Mouse (Mus musculus): ENCODE measurements around the gene Unc5cl. TPM values are rescaled to one million over a fixed set of nuclear protein-coding genes. Genes with fewer than 3 reads are reported as not detected.
"Not testable (repeated sequence)": the region's sequence is repeated elsewhere in the genome, so short reads cannot be mapped to it uniquely, and the experiment has no call there.

Gene Unc5cl
- polyA plus RNA-seq, 1 experiment from 2014 or later, result 0.23 TPM

- no peak overlapping the region for H3K9ac ChIP-seq (replicated peaks)
- no peak overlapping the region for H3K4me3 ChIP-seq (replicated peaks)
- no peaks in the 10 kb centered on the region for H3K9me3 ChIP-seq
- H3K27ac ChIP-seq, result no peak overlapping the region
- WGBS, result 60% methylated on average over 7 of the region's 7 CpGs
- no peaks in the 10 kb centered on the region for H3K36me3 ChIP-seq
- no peak for ATAC-seq
- no peak overlapping the region for H3K4me2 ChIP-seq (replicated peaks)
- H3K27me3 ChIP-seq, result no peaks in the 10 kb centered on the region
- peaks cover 13% of the 10 kb centered on the region; the same call in 1 of the 2 replicates for H3K4me1 ChIP-seq (replicated peaks)
Measured at GRCm38 (mm10) chr17:48454190-48454589, 511 bp upstream of the Unc5cl start.

GRCm38 (mm10) chr17:48455955-48456354 is 1.3 kb downstream of the Unc5cl start:
- no peak overlapping the region for H3K27ac ChIP-seq
- H3K27me3 ChIP-seq, result no peaks in the 10 kb centered on the region
- H3K9ac ChIP-seq (replicated peaks), result no peak overlapping the region
- H3K4me1 ChIP-seq (replicated peaks), result peaks cover 13% of the 10 kb centered on the region; the same call in 1 of the 2 replicates
- no peaks in the 10 kb centered on the region for H3K36me3 ChIP-seq
- H3K9me3 ChIP-seq, result no peaks in the 10 kb centered on the region
- no peak overlapping the region for H3K4me2 ChIP-seq (replicated peaks)
- H3K4me3 ChIP-seq (replicated peaks), result no peak overlapping the region
- WGBS, result 86% methylated on average over 2 of the region's 2 CpGs
- no peak for ATAC-seq

- WGBS, result 90% methylated on average over 13 of the region's 13 CpGs
- no peaks in the 10 kb centered on the region for H3K36me3 ChIP-seq
- no peak overlapping the region for H3K4me2 ChIP-seq (replicated peaks)
- no peaks in the 10 kb centered on the region for H3K4me1 ChIP-seq (replicated peaks)
- no peak overlapping the region for H3K4me3 ChIP-seq (replicated peaks)
- no peaks in the 10 kb centered on the region for H3K9me3 ChIP-seq
- no peak for ATAC-seq
- H3K9ac ChIP-seq (replicated peaks), result no peak overlapping the region
- no peaks in the 10 kb centered on the region for H3K27me3 ChIP-seq
- H3K27ac ChIP-seq, result no peak overlapping the region
Measured at GRCm38 (mm10) chr17:48457971-48458653, 3.4 kb downstream of the Unc5cl start.

- ATAC-seq, result no peak
- Histone ChIP-seq H3K27ac (no peak overlapping the region), H3K9ac (replicated peaks) (no peak overlapping the region), H3K4me3 (replicated peaks) (no peak overlapping the region), H3K9me3 (no peaks in the 10 kb centered on the region), H3K36me3 (no peaks in the 10 kb centered on the region), H3K4me1 (replicated peaks) (no peaks in the 10 kb centered on the region; the same call in 1 of the 2 replicates), H3K27me3 (peaks cover 4% of the 10 kb centered on the region), H3K4me2 (replicated peaks) (no peak overlapping the region)
- 93% methylated on average over 13 of the region's 13 CpGs for WGBS
Measured at GRCm38 (mm10) chr17:48462096-48462495, 7.4 kb downstream of the Unc5cl start.

GRCm38 (mm10) chr17:48463391-48463790 is 8.7 kb downstream of the Unc5cl start:
- no peak overlapping the region for H3K9ac ChIP-seq (replicated peaks)
- peaks cover 8% of the 10 kb centered on the region for H3K27me3 ChIP-seq
- no peak overlapping the region for H3K4me2 ChIP-seq (replicated peaks)
- ATAC-seq, result no peak
- no peaks in the 10 kb centered on the region for H3K36me3 ChIP-seq
- no peak overlapping the region for H3K4me3 ChIP-seq (replicated peaks)
- H3K27ac ChIP-seq, result no peak overlapping the region
- WGBS, result 86% methylated on average over 4 of the region's 4 CpGs
- no peaks in the 10 kb centered on the region; the same call in 1 of the 2 replicates for H3K4me1 ChIP-seq (replicated peaks)
- no peaks in the 10 kb centered on the region for H3K9me3 ChIP-seq

GRCm38 (mm10) chr17:48466769-48467394 is 12.2 kb downstream of the Unc5cl start:
- H3K27me3 ChIP-seq, result peaks cover 8% of the 10 kb centered on the region
- 0 out of 2 replicates have a peak overlapping the region, but pooled peaks have one; percentile 28 for H3K9ac ChIP-seq (replicated peaks)
- no peaks in the 10 kb centered on the region for H3K36me3 ChIP-seq
- H3K9me3 ChIP-seq, result no peaks in the 10 kb centered on the region
- H3K4me3 ChIP-seq (replicated peaks), result peak overlapping the region; percentile 25
- peak; percentile 71 for ATAC-seq
- no peak overlapping the region for H3K27ac ChIP-seq
- peak overlapping the region; percentile 44 for H3K4me2 ChIP-seq (replicated peaks)
- H3K4me1 ChIP-seq (replicated peaks), result no peaks in the 10 kb centered on the region; the same call in 1 of the 2 replicates
- 43% methylated on average over 22 of the region's 22 CpGs for WGBS

- Histone ChIP-seq H3K9ac (replicated peaks) (0 out of 2 replicates have a peak overlapping the region, but pooled peaks have one; percentile 28), H3K27me3 (peaks cover 8% of the 10 kb centered on the region), H3K9me3 (no peaks in the 10 kb centered on the region), H3K4me3 (replicated peaks) (peak overlapping the region; percentile 25), H3K4me2 (replicated peaks) (peak overlapping the region; percentile 44), H3K4me1 (replicated peaks) (no peaks in the 10 kb centered on the region; the same call in 1 of the 2 replicates), H3K27ac (no peak overlapping the region), H3K36me3 (no peaks in the 10 kb centered on the region)
- WGBS, result 11% methylated on average over 22 of the region's 22 CpGs
- ATAC-seq, result peak; percentile 93
Measured at GRCm38 (mm10) chr17:48467395-48468231, 12.9 kb downstream of the Unc5cl start.

GRCm38 (mm10) chr17:48474282-48474681 is 19.6 kb downstream of the Unc5cl start:
- not testable (repeated sequence) for ATAC-seq

GRCm38 (mm10) chr17:48475444-48475843 is 20.7 kb downstream of the Unc5cl start:
- H3K9me3 ChIP-seq, result no peaks in the 10 kb centered on the region
- no peak for ATAC-seq
- no peak overlapping the region for H3K4me3 ChIP-seq (replicated peaks)
- no peak overlapping the region for H3K4me2 ChIP-seq (replicated peaks)
- no peaks in the 10 kb centered on the region for H3K27me3 ChIP-seq
- H3K4me1 ChIP-seq (replicated peaks), result no peaks in the 10 kb centered on the region
- 91% methylated on average over 8 of the region's 8 CpGs for whole genome bisulfite sequencing
- no peak overlapping the region for H3K27ac ChIP-seq
- H3K9ac ChIP-seq (replicated peaks), result no peak overlapping the region
- no peaks in the 10 kb centered on the region for H3K36me3 ChIP-seq

More at GRCm38 (mm10) chr17:48474282-48474681, 19.6 kb downstream of the Unc5cl start:
- H3K9ac ChIP-seq (replicated peaks); H3K4me1 ChIP-seq (replicated peaks); H3K27ac ChIP-seq; H3K4me2 ChIP-seq (replicated peaks); H3K4me3 ChIP-seq (replicated peaks); H3K9me3 ChIP-seq; H3K36me3 ChIP-seq; H3K27me3 ChIP-seq: not testable (repeated sequence)
- 89% methylated on average over 6 of the region's 6 CpGs for WGBS

- Histone ChIP-seq H3K36me3 (no peaks in the 10 kb centered on the region), H3K27ac (no peak overlapping the region), H3K27me3 (no peaks in the 10 kb centered on the region), H3K9me3 (no peaks in the 10 kb centered on the region), H3K9ac (replicated peaks) (no peak overlapping the region), H3K4me1 (replicated peaks) (no peaks in the 10 kb centered on the region), H3K4me3 (replicated peaks) (no peak overlapping the region), H3K4me2 (replicated peaks) (no peak overlapping the region)
- no peak for ATAC-seq
- WGBS, result 91% methylated on average over 10 of the region's 10 CpGs
Measured at GRCm38 (mm10) chr17:48479952-48480351, 25.3 kb downstream of the Unc5cl start.

GRCm38 (mm10) chr17:48483764-48484163 is 29.1 kb downstream of the Unc5cl start:
- H3K9ac ChIP-seq (replicated peaks), result no peak overlapping the region
- H3K27me3 ChIP-seq, result no peaks in the 10 kb centered on the region
- WGBS, result 79% methylated on average over 5 of the region's 5 CpGs
- no peak overlapping the region for H3K4me2 ChIP-seq (replicated peaks)
- H3K36me3 ChIP-seq, result no peaks in the 10 kb centered on the region
- ATAC-seq, result no peak
- no peak overlapping the region for H3K27ac ChIP-seq
- no peaks in the 10 kb centered on the region for H3K9me3 ChIP-seq
- H3K4me1 ChIP-seq (replicated peaks), result no peaks in the 10 kb centered on the region
- H3K4me3 ChIP-seq (replicated peaks), result no peak overlapping the region

GRCm38 (mm10) chr17:48484191-48484590 is 29.5 kb downstream of the Unc5cl start:
- 94% methylated on average over 5 of the region's 5 CpGs for WGBS

More at GRCm38 (mm10) chr17:48484191-48484590, 29.5 kb downstream of the Unc5cl start:
- H3K4me3 ChIP-seq (replicated peaks), result no peak overlapping the region
- H3K4me1 ChIP-seq (replicated peaks), result no peaks in the 10 kb centered on the region
- no peak overlapping the region for H3K9ac ChIP-seq (replicated peaks)
- no peak for ATAC-seq
- no peaks in the 10 kb centered on the region for H3K9me3 ChIP-seq
- H3K27ac ChIP-seq, result no peak overlapping the region
- H3K4me2 ChIP-seq (replicated peaks), result no peak overlapping the region
- H3K36me3 ChIP-seq, result no peaks in the 10 kb centered on the region
- no peaks in the 10 kb centered on the region for H3K27me3 ChIP-seq

Measured in midbrain, embryonic 13.5 days (tissue).